Mouse (Mus musculus) kidney, postnatal 0 days (tissue): ENCODE data around the gene Ppp1r37. TPM values are rescaled to one million over a fixed set of nuclear protein-coding genes. Genes with fewer than 3 reads are reported as not detected.

Experiments
- ATAC-seq: fragments of 200-750 bp; cut with Nextera tagmentation; replicated peaks from 2 replicates; pipeline ENCODE4 v1.8.0; 2017; ENCODE audit warnings: low read depth, moderate number of reproducible peaks, moderate TSS enrichment, moderate library complexity; ENCODE audit not compliant: low FRiP score
- DNase-seq: peaks from one replicate; pipeline ENCODE4 v3.0.0-alpha.2; 2016; ENCODE audit warnings: low spot score
- H3K27ac ChIP-seq: fragments of 300-500 bp; sonication (generic); 2 replicates; pipeline ENCODE4 v1.5.1; 2014; ENCODE audit warnings: mild to moderate bottlenecking
- H3K27me3 ChIP-seq: fragments of 300-500 bp; sonication (generic); 2 replicates; pipeline ENCODE4 v1.6.1; 2014; ENCODE audit warnings: low read length, mixed read lengths; ENCODE audit not compliant: insufficient read depth
- H3K36me3 ChIP-seq: fragments of 300-500 bp; sonication (generic); 2 replicates; pipeline ENCODE4 v1.6.1; 2014; ENCODE audit warnings: low read length, mixed read lengths; ENCODE audit not compliant: insufficient read depth
- H3K4me1 ChIP-seq: fragments of 300-500 bp; sonication (generic); replicated peaks from 2 replicates; pipeline ENCODE4 v1.6.1; 2014; ENCODE audit warnings: antibody characterized with exemption, low read length, mixed read lengths; ENCODE audit not compliant: insufficient read depth
- H3K4me2 ChIP-seq: fragments of 300-500 bp; sonication (generic); 2 replicates; pipeline ENCODE4 v1.6.1; 2014; ENCODE audit warnings: mild to moderate bottlenecking, low read length, moderate library complexity, mixed read lengths
- H3K4me3 ChIP-seq: fragments of 300-500 bp; sonication (generic); replicated peaks from 2 replicates; pipeline ENCODE4 v1.5.1; 2014; ENCODE audit warnings: low read depth, low read length
- H3K9ac ChIP-seq: fragments of 300-500 bp; sonication (generic); 2 replicates; pipeline ENCODE4 v1.6.1; 2014; ENCODE audit warnings: low read depth, low read length
- H3K9me3 ChIP-seq: fragments of 300-500 bp; sonication (generic); replicated peaks from 2 replicates; pipeline ENCODE4 v1.6.1; 2016; ENCODE audit warnings: low read length, inconsistent platforms, mixed read lengths
- CTCF ChIP-seq: IDR thresholded peaks from 2 replicates; pipeline ENCODE4 v1.5.1; 2016; ENCODE audit warnings: antibody characterized with exemption, low read depth, mild to moderate bottlenecking, moderate library complexity
- WGBS: fragments of 180-500 bp; shearing (Covaris S2); extraction: QIAGEN DNeasy Blood & Tissue Kit; methylation state at CpG from one replicate; pipeline ENCODE4 v1.1.7; 2014; 5-methylcytosine and 5-hydroxymethylcytosine counted together
- polyA plus RNA-seq: library from polyadenylated mRNA; unstranded; fragments of >200 nt; fragmentation: Nextera tagmentation; extraction: Ambion mirVana; gene quantifications from 2 replicates; pipeline ENCODE4 v1.2.1, GENCODE M21; 2015

Gene Ppp1r37
- polyA plus RNA-seq, 1 experiment from 2014 or later, result 17.1 TPM

DNA sequence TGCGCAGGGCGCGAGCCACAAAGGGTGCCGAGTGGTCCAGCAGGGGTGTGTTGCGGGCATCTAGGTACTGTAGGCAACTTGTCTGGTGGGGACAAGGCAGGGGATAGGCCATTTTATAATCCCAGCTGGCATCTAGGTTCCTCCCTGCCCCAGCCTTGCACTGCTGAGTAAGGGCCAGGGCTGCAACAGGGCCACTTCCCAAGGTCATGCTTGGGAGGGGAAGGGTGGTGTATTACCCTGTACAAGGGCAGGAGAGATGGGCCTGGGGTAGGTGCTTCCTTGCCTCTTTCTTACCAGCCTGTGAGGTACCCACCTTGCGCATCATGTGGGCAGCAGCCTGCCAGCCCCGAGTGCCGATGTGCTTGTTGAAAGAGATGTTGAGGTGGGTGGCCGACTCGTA is 28.2 kb downstream of the Ppp1r37 start:
- no peaks in the 10 kb centered on the region for H3K9me3 ChIP-seq
- WGBS, result 95% methylated on average over 10 of the region's 10 CpGs
- no peak overlapping the region for H3K4me3 ChIP-seq
- no peak for DNase-seq
- no peaks in the 10 kb centered on the region for H3K27me3 ChIP-seq
- H3K27ac ChIP-seq, result no peak overlapping the region
- peaks cover 44% of the 10 kb centered on the region for H3K36me3 ChIP-seq
- H3K4me2 ChIP-seq, result no peak overlapping the region
- no peak for TF ChIP-seq CTCF
- no peak for ATAC-seq
- no peaks in the 10 kb centered on the region for H3K4me1 ChIP-seq
- H3K9ac ChIP-seq, result no peak overlapping the region

DNA sequence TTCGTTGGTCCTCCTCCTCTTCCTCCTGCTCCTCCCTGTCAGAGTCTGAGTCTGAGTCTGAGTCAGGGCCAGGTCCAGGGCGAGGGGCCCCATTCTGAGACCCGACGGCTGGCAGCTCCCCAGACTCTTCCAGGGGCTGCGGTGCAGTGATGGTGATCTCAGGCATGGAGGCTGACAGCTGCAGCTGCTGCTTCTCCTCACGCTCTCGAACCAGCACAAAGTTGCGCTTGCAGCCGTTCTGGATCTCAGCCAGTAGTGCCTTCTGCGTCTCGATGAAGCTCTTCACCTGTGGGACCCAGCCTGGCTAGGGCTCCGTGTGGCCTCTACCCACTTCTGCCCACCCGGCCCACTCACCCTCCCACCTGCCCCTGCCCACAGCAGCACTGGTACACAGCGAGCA is 30.6 kb downstream of the Ppp1r37 start:
- no peak overlapping the region for H3K9ac ChIP-seq
- H3K9me3 ChIP-seq, result no peaks in the 10 kb centered on the region
- WGBS, result 84% methylated on average over 14 of the region's 14 CpGs
- no peak overlapping the region for H3K27ac ChIP-seq
- H3K4me3 ChIP-seq, result no peak overlapping the region
- H3K4me1 ChIP-seq, result no peaks in the 10 kb centered on the region
- peaks cover 49% of the 10 kb centered on the region for H3K36me3 ChIP-seq
- no peak for TF ChIP-seq CTCF
- ATAC-seq (no peak), DNase-seq (no peak)
- H3K27me3 ChIP-seq, result no peaks in the 10 kb centered on the region
- H3K4me2 ChIP-seq, result no peak overlapping the region

DNA sequence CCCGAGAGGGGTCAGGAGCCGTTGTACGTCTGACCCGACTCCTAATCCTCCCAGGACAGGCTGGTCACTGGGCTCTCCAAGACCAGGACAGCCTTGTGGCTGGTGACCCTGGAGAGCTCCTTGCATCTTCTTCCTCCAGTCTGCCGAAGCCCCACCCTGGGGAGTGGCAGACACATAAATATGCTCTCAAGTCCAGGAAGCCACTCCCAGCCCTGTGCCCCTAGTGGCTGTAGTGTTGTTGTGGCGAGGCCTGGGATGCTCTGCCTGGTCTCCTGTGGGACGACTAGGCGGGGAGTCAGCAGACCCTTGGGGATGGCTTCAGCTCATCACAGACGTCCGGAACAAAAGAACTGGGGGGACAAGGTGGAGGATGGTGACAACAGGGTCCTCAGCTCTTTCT is 31.8 kb downstream of the Ppp1r37 start:
- Histone ChIP-seq H3K9me3 (no peaks in the 10 kb centered on the region), H3K27ac (no peak overlapping the region), H3K4me2 (no peak overlapping the region), H3K36me3 (peaks cover 49% of the 10 kb centered on the region), H3K4me3 (no peak overlapping the region), H3K27me3 (no peaks in the 10 kb centered on the region), H3K4me1 (no peaks in the 10 kb centered on the region), H3K9ac (no peak overlapping the region)
- DNase-seq, result no peak
- TF ChIP-seq CTCF, result peak; percentile 35; the same call in 1 of the 2 replicates
- ATAC-seq, result 0 out of 2 replicates have a peak, but pooled peaks have one; percentile 21
- 67% methylated on average over 10 of the region's 10 CpGs for WGBS

- peak; percentile 22; the same call in 1 of the 2 replicates for TF ChIP-seq CTCF
- ATAC-seq (no peak), DNase-seq (no peak)
- Histone ChIP-seq H3K9ac (no peak overlapping the region), H3K27me3 (peaks cover 38% of the 10 kb centered on the region), H3K4me1 (peaks cover 20% of the 10 kb centered on the region), H3K4me2 (no peak overlapping the region), H3K9me3 (no peaks in the 10 kb centered on the region), H3K36me3 (0 out of 2 replicates have a peak, but pooled peaks cover 9% of the 10 kb centered on the region), H3K4me3 (no peak overlapping the region), H3K27ac (no peak overlapping the region)
- WGBS, result 66% methylated on average over 2 of the region's 2 CpGs
Observed at GRCm38 (mm10) chr7:19525105-19525481, 37.8 kb downstream of the Ppp1r37 start.

- peaks cover 25% of the 10 kb centered on the region for H3K4me1 ChIP-seq
- ATAC-seq, result no peak
Observed at GRCm38 (mm10) chr7:19524420-19525104, 38.3 kb downstream of the Ppp1r37 start.

GRCm38 (mm10) chr7:19523757-19524419 is 39.0 kb downstream of the Ppp1r37 start:
- 0 out of 2 replicates have a peak, but pooled peaks cover 3% of the 10 kb centered on the region for H3K36me3 ChIP-seq
- TF ChIP-seq CTCF, result peak; percentile 72
- peak overlapping the region; percentile 63 for H3K4me2 ChIP-seq
- DNase-seq, result peak; percentile 66
- no peak overlapping the region for H3K27ac ChIP-seq
- peak overlapping the region; percentile 36 for H3K4me3 ChIP-seq
- WGBS, result 1% methylated on average over 64 of the region's 64 CpGs
- no peak overlapping the region for H3K9ac ChIP-seq
- ATAC-seq, result 0 out of 2 replicates have a peak, but pooled peaks have one; percentile 22
- H3K27me3 ChIP-seq, result peaks cover 49% of the 10 kb centered on the region
- no peaks in the 10 kb centered on the region for H3K9me3 ChIP-seq
- H3K4me1 ChIP-seq, result peaks cover 25% of the 10 kb centered on the region

More at GRCm38 (mm10) chr7:19524420-19525104, 38.3 kb downstream of the Ppp1r37 start:
- H3K36me3 ChIP-seq, result 0 out of 2 replicates have a peak, but pooled peaks cover 3% of the 10 kb centered on the region
- DNase-seq, result no peak
- TF ChIP-seq CTCF, result no peak
- 12% methylated on average over 24 of the region's 24 CpGs for WGBS
- H3K4me3 ChIP-seq, result peak overlapping the region; percentile 36; the same call in 1 of the 2 replicates
- no peak overlapping the region for H3K27ac ChIP-seq
- no peak overlapping the region for H3K9ac ChIP-seq
- H3K4me2 ChIP-seq, result peak overlapping the region; percentile 63
- H3K27me3 ChIP-seq, result peaks cover 44% of the 10 kb centered on the region
- no peaks in the 10 kb centered on the region for H3K9me3 ChIP-seq
